Mouse (Mus musculus) olfactory bulb, adult 2 months (tissue): Measurements from ENCODE around the gene Msantd2.

Experiments used
- CTCF ChIP-seq: fragments of 200-500 bp; IDR thresholded peaks from 2 replicates; pipeline ENCODE4 v1.5.1; 2012; ENCODE audit warnings: low read depth, mild to moderate bottlenecking, low read length, moderate library complexity; ENCODE audit not compliant: insufficient read depth
- POLR2A ChIP-seq: fragments of 200-500 bp; IDR thresholded peaks from 2 replicates; pipeline ENCODE4 v1.6.1; 2012; ENCODE audit warnings: mild to moderate bottlenecking, low read depth, low read length, moderate library complexity; ENCODE audit not compliant: insufficient read depth

- TF ChIP-seq CTCF, result no peak
- no peak for TF ChIP-seq POLR2A
Measured at GRCm38 (mm10) chr9:37525461-37525860, 36.3 kb downstream of the Msantd2 start.
